Mouse (Mus musculus) thymus, postnatal 0 days (tissue): ENCODE measurements around the gene Bsn. TPM values are rescaled to one million over a fixed set of nuclear protein-coding genes. Genes with fewer than 3 reads are reported as not detected.
"Not testable (repeated sequence)": the region's sequence is repeated elsewhere in the genome, so short reads cannot be mapped to it uniquely, and the experiment has no call there.

Experiments used
- DNase-seq: peaks from one replicate; pipeline ENCODE4 v3.0.0-alpha.2; 2015; ENCODE audit warnings: low spot score
- polyA plus RNA-seq: library from polyadenylated mRNA; unstranded; fragments of >200 nt; fragmentation: Nextera tagmentation; extraction: Ambion mirVana; gene quantifications from 2 replicates; pipeline ENCODE4 v1.2.1, GENCODE M21; 2015

Gene Bsn
- polyA plus RNA-seq, 1 experiment from 2014 or later = 1.9 TPM

- DNase-seq = peak; percentile 27
These were observed 39.7 kb downstream of the Bsn start for GRCm38 (mm10) chr9:108150486-108150885.

DNA sequence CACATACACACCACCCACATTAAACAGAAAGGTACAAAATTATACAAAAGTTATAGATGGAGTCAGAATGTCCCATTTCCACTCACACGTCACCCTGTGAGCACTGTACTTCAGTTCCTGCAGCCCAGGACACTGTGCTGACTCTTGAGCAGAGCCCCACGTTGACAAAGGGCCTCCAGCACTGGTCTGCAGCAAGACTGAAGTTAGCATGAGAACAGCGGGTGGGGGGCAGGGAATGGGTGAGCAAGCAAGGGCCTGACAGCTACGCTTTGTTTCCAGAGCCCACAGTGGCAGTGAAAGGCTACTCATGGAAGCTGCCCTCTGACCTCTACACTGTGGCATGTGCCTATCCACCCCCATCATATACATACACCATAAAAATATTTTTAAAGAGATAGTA is 40.4 kb downstream of the Bsn start:
- DNase-seq = no peak

GRCm38 (mm10) chr9:108147606-108148005 is 42.6 kb downstream of the Bsn start:
- DNase-seq = no peak

GRCm38 (mm10) chr9:108146451-108146850 is 43.7 kb downstream of the Bsn start:
- peak; percentile 43 for DNase-seq

DNA sequence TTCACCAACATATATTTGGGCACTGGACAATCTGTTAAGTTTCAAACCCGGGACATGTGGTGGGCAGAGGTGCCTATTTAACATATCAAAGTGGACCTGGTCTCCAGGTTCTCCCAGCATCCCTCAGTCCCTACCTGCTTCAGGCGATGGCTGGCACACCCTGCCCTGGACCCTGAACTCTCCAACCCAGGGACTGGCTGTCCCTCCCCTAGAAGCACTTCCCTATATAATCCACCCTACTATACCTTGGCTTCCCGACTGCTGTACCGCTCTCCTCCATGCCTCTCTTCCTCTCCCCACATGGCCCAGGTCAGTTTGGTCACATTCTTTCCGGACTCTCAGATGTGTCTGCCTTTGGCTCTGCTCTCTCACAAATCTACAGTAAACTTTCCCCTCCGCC is 44.4 kb downstream of the Bsn start:
- no peak for DNase-seq

GRCm38 (mm10) chr9:108144371-108145270 is 45.6 kb downstream of the Bsn start:
- no peak for DNase-seq

GRCm38 (mm10) chr9:108143470-108143869 is 46.7 kb downstream of the Bsn start:
- DNase-seq = no peak

DNA sequence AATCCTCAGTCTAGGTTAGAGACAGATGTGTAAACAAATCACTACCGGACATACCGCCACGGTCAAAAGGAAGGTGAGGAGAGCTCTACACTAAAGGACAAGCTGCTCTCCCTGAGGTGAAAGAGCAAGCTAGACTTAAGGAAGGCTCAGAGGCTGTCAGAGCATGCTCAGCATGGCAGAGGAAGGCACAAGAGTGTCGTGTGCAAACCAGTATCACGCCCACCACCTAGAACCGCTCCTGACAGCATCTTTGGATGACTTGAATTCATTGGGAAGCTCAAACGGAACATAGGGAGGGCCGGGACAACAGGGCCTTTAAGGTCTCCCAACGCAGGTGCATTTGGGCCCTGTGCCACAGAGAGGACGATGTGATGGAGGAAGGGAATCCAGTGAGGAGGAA is 48.8 kb downstream of the Bsn start:
- no peak for DNase-seq

DNA sequence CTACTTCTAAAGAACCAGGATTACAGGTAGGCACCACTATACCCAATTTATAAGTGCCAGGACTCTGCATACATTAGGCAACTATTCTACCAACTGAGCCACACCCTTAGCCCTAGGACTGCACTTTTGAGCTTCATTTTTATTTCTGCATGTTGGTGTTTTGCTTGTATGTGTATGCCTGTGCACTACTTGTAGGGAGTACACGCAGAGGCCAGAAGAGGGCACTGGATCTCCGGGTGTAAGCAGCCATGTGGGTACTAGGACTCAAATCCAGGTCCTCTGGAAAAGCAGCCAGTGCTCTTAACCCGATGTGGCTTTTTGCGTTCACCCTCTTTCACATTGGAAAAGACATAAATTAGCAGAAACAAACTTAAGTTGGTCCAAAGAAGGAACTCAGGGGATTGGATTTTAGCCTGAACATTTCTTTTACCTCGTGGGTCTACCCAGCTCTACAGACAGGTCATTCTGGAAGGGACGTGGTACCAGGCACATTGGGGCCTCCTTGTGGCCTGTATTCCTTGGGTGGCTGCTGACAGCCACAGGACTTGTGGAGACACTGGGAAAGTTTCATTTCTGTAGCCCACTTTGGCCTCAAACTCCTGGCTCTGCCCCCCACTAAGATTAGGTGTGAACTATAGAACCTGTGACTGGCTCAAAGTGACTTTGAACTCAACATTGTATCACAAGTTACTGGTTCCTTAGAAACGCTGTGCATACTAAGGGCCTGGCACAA is 50.1 kb downstream of the Bsn start:
- DNase-seq = no peak

DNA sequence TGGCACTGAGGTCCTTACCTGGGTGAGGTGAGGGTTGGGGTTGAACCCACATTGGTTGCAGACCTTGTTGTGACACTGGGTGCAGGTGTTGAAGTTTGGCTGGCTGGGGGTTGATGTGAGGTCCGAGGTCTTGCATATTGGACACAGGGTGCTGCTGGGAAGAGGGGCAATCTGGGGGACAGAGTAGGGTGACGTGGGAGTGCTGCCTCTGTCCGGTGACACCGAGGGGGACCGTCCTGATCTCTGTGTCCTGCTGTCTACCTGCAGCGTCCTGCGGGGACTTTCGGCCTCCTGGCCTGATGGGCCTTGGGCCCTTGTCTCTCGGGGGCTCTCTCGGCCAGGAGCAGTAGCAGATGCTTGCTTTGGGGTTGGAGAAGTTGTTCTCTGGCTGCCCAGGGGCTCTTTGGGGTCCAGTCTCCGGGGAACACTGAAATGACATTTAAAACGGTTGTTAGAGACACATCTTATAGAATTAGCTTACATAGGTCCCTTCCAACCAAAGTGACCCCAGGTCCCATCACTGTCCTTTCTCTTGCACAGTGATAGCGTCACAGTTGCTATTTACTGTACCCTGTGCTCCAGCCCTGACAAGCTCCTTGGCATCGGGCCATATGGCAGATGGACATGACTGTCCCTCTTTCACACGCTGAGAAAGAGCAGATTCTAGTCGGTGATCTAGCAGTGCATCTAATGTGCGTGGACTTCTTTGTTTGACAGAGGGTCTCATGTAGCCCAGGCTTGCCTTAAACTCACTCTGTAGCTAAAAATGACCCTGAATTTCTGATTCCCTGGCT is 50.8 kb downstream of the Bsn start:
- no peak for DNase-seq

DNA sequence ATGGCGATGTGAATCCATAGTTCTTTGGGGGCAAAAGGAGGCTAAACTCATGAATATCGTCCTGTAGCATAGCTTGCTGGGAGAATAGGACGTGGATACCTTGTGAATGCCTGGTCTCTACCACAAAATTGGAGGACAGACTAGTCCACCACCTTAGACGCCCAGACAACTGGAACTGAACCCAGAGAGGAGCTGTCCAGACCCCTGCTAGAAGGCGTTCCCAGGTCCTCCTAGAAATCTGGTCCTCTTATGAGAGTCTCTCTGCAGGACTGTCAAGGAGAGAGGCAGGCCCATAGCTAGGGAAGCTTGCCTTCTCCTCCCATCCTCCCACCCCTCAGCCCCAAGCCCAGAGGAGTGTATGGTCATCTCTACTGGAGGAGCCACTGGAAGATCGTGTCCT is 52.1 kb downstream of the Bsn start:
- DNase-seq = no peak

DNA sequence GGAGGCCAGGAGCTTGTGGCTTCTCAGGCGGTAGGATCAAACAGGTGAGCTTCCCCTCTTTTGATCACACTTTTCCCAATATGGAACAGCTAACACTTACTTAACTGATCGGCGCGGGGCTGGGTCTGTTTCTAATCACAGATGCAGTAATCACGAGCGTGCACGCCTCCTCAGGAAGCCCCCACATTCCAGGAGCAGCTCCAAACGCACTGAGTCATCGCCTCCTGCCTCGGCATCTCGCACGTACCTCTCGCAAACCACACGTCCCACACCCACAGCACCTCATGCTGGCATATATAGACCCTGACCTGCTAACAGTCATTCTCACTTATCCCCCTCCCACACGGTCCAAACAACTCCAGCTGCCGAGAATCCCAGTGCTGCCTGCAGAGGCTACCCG is 52.7 kb downstream of the Bsn start:
- no peak for DNase-seq

DNA sequence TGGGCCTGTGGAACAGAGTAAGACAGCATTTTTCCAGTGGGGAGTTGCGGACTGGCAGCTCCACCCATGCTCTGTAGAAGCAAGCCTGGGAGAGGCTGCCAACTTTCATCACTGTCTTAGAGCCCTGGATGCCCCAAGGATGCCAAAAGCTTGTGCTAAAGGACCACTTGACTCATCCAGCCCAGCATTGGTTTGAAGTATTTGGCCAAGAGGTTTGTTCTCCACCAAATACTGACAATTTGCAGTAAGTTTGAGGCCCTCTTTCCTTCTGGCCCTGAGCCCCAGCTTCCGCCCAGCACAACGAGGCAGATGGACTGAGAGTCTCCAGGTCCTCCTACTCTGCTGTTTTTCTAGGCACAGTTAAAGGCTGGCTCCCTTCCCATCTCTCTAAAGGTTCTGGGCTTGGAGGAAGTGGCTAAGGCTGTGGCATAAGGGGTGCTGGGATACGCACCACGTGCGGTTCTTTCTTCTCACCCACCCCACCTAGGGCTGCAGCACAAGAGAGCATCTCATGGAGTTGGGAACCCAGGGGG is 53.2 kb downstream of the Bsn start:
- no peak for DNase-seq

DNA sequence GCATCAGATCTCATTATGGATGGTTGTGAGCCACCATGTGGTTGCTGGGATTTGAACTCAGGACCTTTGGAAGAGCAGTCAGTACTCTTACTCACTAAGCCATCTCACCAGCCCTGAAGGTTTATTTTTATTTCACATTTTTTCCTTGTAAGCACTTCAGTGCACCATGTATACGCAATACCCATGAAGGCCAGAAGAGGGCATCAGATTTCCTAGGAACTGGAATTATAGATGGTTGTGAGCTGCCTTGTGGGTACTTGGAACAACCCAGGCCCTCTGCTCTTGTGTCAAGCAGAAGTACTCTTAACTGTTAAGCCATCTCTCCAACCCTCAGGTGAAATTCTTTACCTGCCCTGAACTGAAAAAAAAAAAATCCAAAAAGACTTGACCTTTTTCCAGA is 54.0 kb downstream of the Bsn start:
- peak; percentile 52 for DNase-seq

- DNase-seq = not testable (repeated sequence)
These were observed 54.5 kb downstream of the Bsn start for GRCm38 (mm10) chr9:108135679-108136078.

GRCm38 (mm10) chr9:108133478-108133877 is 56.7 kb downstream of the Bsn start:
- DNase-seq = no peak

GRCm38 (mm10) chr9:108132373-108132772 is 57.8 kb downstream of the Bsn start:
- no peak for DNase-seq

GRCm38 (mm10) chr9:108131502-108131901 is 58.7 kb downstream of the Bsn start:
- no peak for DNase-seq

- DNase-seq = no peak
These were observed 60.9 kb downstream of the Bsn start for GRCm38 (mm10) chr9:108129042-108129948.

DNA sequence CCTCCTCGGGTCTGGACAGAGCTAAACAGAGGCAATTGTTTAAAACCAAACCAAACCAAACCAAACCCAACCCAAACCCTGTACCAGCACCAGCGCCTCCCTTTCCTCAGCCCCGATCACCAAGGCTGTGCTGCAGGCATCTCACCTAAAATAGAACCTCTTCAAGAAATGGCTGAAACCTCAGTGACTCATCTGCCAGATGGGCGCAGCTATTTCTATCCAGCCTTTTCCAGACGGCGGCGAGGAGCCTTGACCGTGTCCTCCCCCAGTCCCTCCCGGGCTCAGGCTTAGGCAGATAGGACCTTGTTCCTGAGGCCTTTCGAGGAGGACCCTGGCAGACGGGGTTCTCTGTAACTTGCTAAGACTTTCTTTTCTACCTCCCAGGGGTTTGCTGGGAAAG is 61.9 kb downstream of the Bsn start:
- DNase-seq = no peak
